Mouse (Mus musculus) midbrain, embryonic 11.5 days (tissue): ENCODE results near the gene Pafah2. TPM values are rescaled to one million over a fixed set of nuclear protein-coding genes. Genes with fewer than 3 reads are reported as not detected.

Experiments used
- ATAC-seq: fragments of 200-750 bp; cut with Nextera tagmentation; 2 replicates; pipeline ENCODE4 v1.8.0; 2017; ENCODE audit warnings: moderate TSS enrichment, moderate library complexity; ENCODE audit not compliant: low FRiP score
- DNase-seq: peaks from one replicate; pipeline ENCODE4 v3.0.0; 2015; ENCODE audit warnings: low spot score; ENCODE audit errors: missing footprints
- H3K27ac ChIP-seq: fragments of 300-500 bp; sonication (generic); 2 replicates; pipeline ENCODE4 v1.5.1; 2014; ENCODE audit warnings: low read depth, low read length
- H3K27me3 ChIP-seq: fragments of 300-500 bp; sonication (generic); 2 replicates; pipeline ENCODE4 v1.6.1; 2014; ENCODE audit warnings: mild to moderate bottlenecking, low read length, moderate library complexity, mixed read lengths; ENCODE audit not compliant: control insufficient read depth, insufficient read depth
- H3K36me3 ChIP-seq: fragments of 300-500 bp; sonication (generic); 2 replicates; pipeline ENCODE4 v1.6.1; 2014; ENCODE audit warnings: mild to moderate bottlenecking, low read length, moderate library complexity, mixed read lengths; ENCODE audit not compliant: control insufficient read depth, insufficient read depth
- H3K4me1 ChIP-seq: fragments of 300-500 bp; sonication (generic); 2 replicates; pipeline ENCODE4 v1.6.1; 2014; ENCODE audit warnings: low read length; ENCODE audit not compliant: control insufficient read depth, insufficient read depth
- H3K4me2 ChIP-seq: fragments of 300-500 bp; sonication (generic); 2 replicates; pipeline ENCODE4 v1.6.1; 2014; ENCODE audit warnings: mild to moderate bottlenecking, moderate library complexity
- H3K4me3 ChIP-seq: fragments of 300-500 bp; sonication (generic); 2 replicates; pipeline ENCODE4 v1.5.1; 2014; ENCODE audit warnings: low read depth, low read length
- H3K9ac ChIP-seq: fragments of 300-500 bp; sonication (generic); 2 replicates; pipeline ENCODE4 v1.6.1; 2014; ENCODE audit warnings: low read length
- H3K9me3 ChIP-seq: fragments of 300-500 bp; sonication (generic); 2 replicates; pipeline ENCODE4 v1.6.1; 2016; ENCODE audit warnings: low read length; ENCODE audit not compliant: control insufficient read depth
- WGBS: fragments of 180-500 bp; shearing (Covaris S2); extraction: QIAGEN DNeasy Blood & Tissue Kit; methylation state at CpG from one replicate; pipeline ENCODE4 v1.1.7; 2014; 5-methylcytosine and 5-hydroxymethylcytosine counted together
- polyA plus RNA-seq: library from polyadenylated mRNA; unstranded; fragments of >200 nt; fragmentation: Nextera tagmentation; extraction: Ambion mirVana; gene quantifications from 2 replicates; pipeline ENCODE4 v1.2.1, GENCODE M21; 2014

Pafah2 gene
- polyA plus RNA-seq, 1 experiment from 2014 or later: 10.0 TPM

- ATAC-seq: no peak
- Histone ChIP-seq H3K27me3 (no peaks in the 10 kb centered on the region), H3K27ac (no peak overlapping the region)
Observed at GRCm38 (mm10) chr4:134444949-134445348, 48.8 kb downstream of the Pafah2 start.

GRCm38 (mm10) chr4:134445489-134445888 lies 49.4 kb downstream of the Pafah2 start:
- H3K4me1 ChIP-seq: peaks cover 11% of the 10 kb centered on the region
- H3K4me3 ChIP-seq: no peak overlapping the region
- WGBS: 75% methylated on average over 1 of the region's 1 CpGs
- H3K27ac ChIP-seq: no peak overlapping the region
- no peaks in the 10 kb centered on the region for H3K9me3 ChIP-seq
- no peak for DNase-seq
- H3K36me3 ChIP-seq: no peaks in the 10 kb centered on the region
- no peak overlapping the region for H3K9ac ChIP-seq
- H3K27me3 ChIP-seq: no peaks in the 10 kb centered on the region
- no peak for ATAC-seq
- no peak overlapping the region for H3K4me2 ChIP-seq

More at GRCm38 (mm10) chr4:134444949-134445348, 48.8 kb downstream of the Pafah2 start:
- H3K9me3 ChIP-seq: no peaks in the 10 kb centered on the region
- H3K9ac ChIP-seq: no peak overlapping the region
- no peaks in the 10 kb centered on the region for H3K36me3 ChIP-seq
- WGBS: 65% methylated on average over 7 of the region's 7 CpGs
- H3K4me1 ChIP-seq: peaks cover 6% of the 10 kb centered on the region
- H3K4me2 ChIP-seq: no peak overlapping the region
- DNase-seq: no peak
- no peak overlapping the region for H3K4me3 ChIP-seq

- Histone ChIP-seq H3K36me3 (no peaks in the 10 kb centered on the region), H3K9ac (no peak overlapping the region), H3K27ac (no peak overlapping the region), H3K4me1 (peaks cover 20% of the 10 kb centered on the region), H3K4me3 (no peak overlapping the region), H3K9me3 (no peaks in the 10 kb centered on the region), H3K27me3 (no peaks in the 10 kb centered on the region), H3K4me2 (no peak overlapping the region)
- ATAC-seq (no peak), DNase-seq (no peak)
- 51% methylated on average over 21 of the region's 23 CpGs for WGBS
Observed at GRCm38 (mm10) chr4:134447966-134448365, 51.8 kb downstream of the Pafah2 start.

- Histone ChIP-seq H3K27me3 (no peaks in the 10 kb centered on the region), H3K27ac (peak overlapping the region; percentile 91), H3K36me3 (no peaks in the 10 kb centered on the region), H3K4me3 (no peak overlapping the region), H3K4me2 (peak overlapping the region; percentile 31; the same call in 1 of the 2 replicates), H3K9me3 (no peaks in the 10 kb centered on the region), H3K4me1 (peaks cover 25% of the 10 kb centered on the region), H3K9ac (peak overlapping the region; percentile 51)
- WGBS: 28% methylated on average over 13 of the region's 13 CpGs
- DNase-seq (peak; percentile 93), ATAC-seq (peak; percentile 58)
Observed at GRCm38 (mm10) chr4:134449595-134450391, 53.7 kb downstream of the Pafah2 start.

GRCm38 (mm10) chr4:134450392-134451195 lies 54.5 kb downstream of the Pafah2 start:
- H3K36me3 ChIP-seq: no peaks in the 10 kb centered on the region
- no peak overlapping the region for H3K4me3 ChIP-seq
- 16% methylated on average over 20 of the region's 20 CpGs for WGBS
- no peaks in the 10 kb centered on the region for H3K27me3 ChIP-seq
- ATAC-seq (peak; percentile 28), DNase-seq (peak; percentile 94)
- peak overlapping the region; percentile 31 for H3K4me2 ChIP-seq
- peak overlapping the region; percentile 91 for H3K27ac ChIP-seq
- H3K9me3 ChIP-seq: no peaks in the 10 kb centered on the region
- H3K9ac ChIP-seq: peak overlapping the region; percentile 51
- peaks cover 25% of the 10 kb centered on the region for H3K4me1 ChIP-seq

- peaks cover 25% of the 10 kb centered on the region for H3K4me1 ChIP-seq
- 65% methylated on average over 9 of the region's 9 CpGs for WGBS
- no peak for DNase-seq
- no peaks in the 10 kb centered on the region for H3K36me3 ChIP-seq
- no peak overlapping the region; the same call in 1 of the 2 replicates for H3K27ac ChIP-seq
- no peaks in the 10 kb centered on the region for H3K9me3 ChIP-seq
- no peak for ATAC-seq
- H3K4me3 ChIP-seq: no peak overlapping the region
- no peaks in the 10 kb centered on the region for H3K27me3 ChIP-seq
- no peak overlapping the region for H3K9ac ChIP-seq
- no peak overlapping the region for H3K4me2 ChIP-seq
Observed at GRCm38 (mm10) chr4:134451484-134451883, 55.4 kb downstream of the Pafah2 start.

- ATAC-seq: 0 out of 2 replicates have a peak, but pooled peaks have one; percentile 22
- Histone ChIP-seq H3K9me3 (no peaks in the 10 kb centered on the region), H3K27me3 (no peaks in the 10 kb centered on the region), H3K4me2 (peak overlapping the region; percentile 23), H3K36me3 (no peaks in the 10 kb centered on the region), H3K27ac (no peak overlapping the region), H3K9ac (peak overlapping the region; percentile 36; the same call in 1 of the 2 replicates), H3K4me3 (no peak overlapping the region), H3K4me1 (peaks cover 25% of the 10 kb centered on the region)
- peak; percentile 90 for DNase-seq
- 23% methylated on average over 34 of the region's 34 CpGs for WGBS
Observed at GRCm38 (mm10) chr4:134453619-134454400, 57.7 kb downstream of the Pafah2 start.

- Histone ChIP-seq H3K4me2 (no peak overlapping the region), H3K4me1 (peaks cover 15% of the 10 kb centered on the region), H3K4me3 (no peak overlapping the region), H3K9me3 (no peaks in the 10 kb centered on the region), H3K27ac (no peak overlapping the region), H3K9ac (no peak overlapping the region), H3K36me3 (no peaks in the 10 kb centered on the region), H3K27me3 (no peaks in the 10 kb centered on the region)
- 51% methylated on average over 6 of the region's 6 CpGs for WGBS
- DNase-seq (no peak), ATAC-seq (no peak)
Observed at GRCm38 (mm10) chr4:134455310-134455709, 59.2 kb downstream of the Pafah2 start.
